Mouse (Mus musculus) limb, embryonic 11.5 days (tissue): ENCODE data around the gene Znfx1. TPM values are rescaled to one million over a fixed set of nuclear protein-coding genes. Genes with fewer than 3 reads are reported as not detected.

Experiments
- ATAC-seq: fragments of 200-750 bp; cut with Nextera tagmentation; 2 replicates; pipeline ENCODE4 v1.8.0; 2017; ENCODE audit warnings: low read depth; ENCODE audit not compliant: insufficient number of reproducible peaks, low FRiP score, low TSS enrichment
- DNase-seq: peaks from one replicate; pipeline ENCODE4 v3.0.0-alpha.2; 2015; ENCODE audit warnings: low spot score
- H3K27ac ChIP-seq: fragments of 300-500 bp; sonication (generic); replicated peaks from 2 replicates; pipeline ENCODE4 v1.5.1; 2014; ENCODE audit warnings: low read depth, mild to moderate bottlenecking, low read length
- H3K27me3 ChIP-seq: fragments of 300-500 bp; sonication (generic); 2 replicates; pipeline ENCODE4 v1.6.1; 2014; ENCODE audit warnings: mild to moderate bottlenecking, low read length, mixed read lengths; ENCODE audit not compliant: control insufficient read depth, insufficient read depth
- H3K36me3 ChIP-seq: fragments of 300-500 bp; sonication (generic); 2 replicates; pipeline ENCODE4 v1.6.1; 2014; ENCODE audit warnings: mild to moderate bottlenecking, low read length, moderate library complexity, mixed read lengths; ENCODE audit not compliant: control insufficient read depth, insufficient read depth
- H3K4me1 ChIP-seq: fragments of 300-500 bp; sonication (generic); 2 replicates; pipeline ENCODE4 v1.6.1; 2014; ENCODE audit warnings: low read length, mixed read lengths; ENCODE audit not compliant: control insufficient read depth, insufficient read depth
- H3K4me2 ChIP-seq: fragments of 300-500 bp; sonication (generic); 2 replicates; pipeline ENCODE4 v1.6.1; 2014; ENCODE audit warnings: low read depth, mild to moderate bottlenecking, moderate library complexity; ENCODE audit not compliant: severe bottlenecking
- H3K4me3 ChIP-seq: fragments of 300-500 bp; sonication (generic); 2 replicates; pipeline ENCODE4 v1.5.1; 2014; ENCODE audit warnings: low read depth, low read length
- H3K9ac ChIP-seq: fragments of 300-500 bp; sonication (generic); 2 replicates; pipeline ENCODE4 v1.6.1; 2014; ENCODE audit warnings: mild to moderate bottlenecking, low read length
- H3K9me3 ChIP-seq: fragments of 300-500 bp; sonication (generic); 2 replicates; pipeline ENCODE4 v1.6.1; 2016; ENCODE audit warnings: low read length; ENCODE audit not compliant: control insufficient read depth
- WGBS: fragments of 180-500 bp; shearing (Covaris S2); extraction: QIAGEN DNeasy Blood & Tissue Kit; methylation state at CpG from one replicate; pipeline ENCODE4 v1.1.7; 2014; 5-methylcytosine and 5-hydroxymethylcytosine counted together
- polyA plus RNA-seq: library from polyadenylated mRNA; unstranded; fragments of >200 nt; fragmentation: Nextera tagmentation; extraction: Ambion mirVana; gene quantifications from 2 replicates; pipeline ENCODE4 v1.2.1, GENCODE M21; 2014

The Znfx1 gene
- 4.7 and 5.6 TPM in 2 replicates for polyA plus RNA-seq

GRCm38 (mm10) chr2:167062965-167063880 lies at the start of gene Znfx1:
Znfx1 (minus strand) TSS chr2:167063015.
- under 1% methylated on average over 56 of the region's 57 CpGs for WGBS
- peaks cover 20% of the 10 kb centered on the region for H3K4me1 ChIP-seq
- H3K9me3 ChIP-seq = no peaks in the 10 kb centered on the region
- peak within 1 kb of the TSS; percentile 60 for H3K4me2 ChIP-seq
- H3K9ac ChIP-seq = peak within 1 kb of the TSS; percentile 88
- peaks cover 16% of the 10 kb centered on the region for H3K36me3 ChIP-seq
- H3K27me3 ChIP-seq = no peaks in the 10 kb centered on the region
- peak within 1 kb of the TSS; percentile 83 for H3K27ac ChIP-seq
- peak within 1 kb of the TSS; percentile 62 for H3K4me3 ChIP-seq
- DNase-seq = peak; percentile 98
- ATAC-seq = peak; percentile 93

- Histone ChIP-seq H3K4me3 (no peak overlapping the region), H3K27ac (no peak overlapping the region), H3K4me1 (no peaks in the 10 kb centered on the region), H3K27me3 (no peaks in the 10 kb centered on the region), H3K36me3 (no peaks in the 10 kb centered on the region), H3K4me2 (no peak overlapping the region), H3K9me3 (no peaks in the 10 kb centered on the region), H3K9ac (no peak overlapping the region)
- ATAC-seq (peak; percentile 42; the same call in 1 of the 2 replicates), DNase-seq (peak; percentile 41)
- WGBS = 39% methylated on average over 7 of the region's 7 CpGs
Observed at GRCm38 (mm10) chr2:167112259-167112658, 49.4 kb upstream of the Znfx1 start.

GRCm38 (mm10) chr2:167109506-167109905 lies 46.7 kb upstream of the Znfx1 start:
- Histone ChIP-seq H3K27ac (no peak overlapping the region), H3K9ac (no peak overlapping the region), H3K36me3 (no peaks in the 10 kb centered on the region), H3K4me2 (no peak overlapping the region), H3K9me3 (peaks cover 3% of the 10 kb centered on the region), H3K4me3 (no peak overlapping the region), H3K27me3 (no peaks in the 10 kb centered on the region), H3K4me1 (no peaks in the 10 kb centered on the region)
- DNase-seq = no peak
- ATAC-seq = no peak
- WGBS = 80% methylated on average over 8 of the region's 8 CpGs

GRCm38 (mm10) chr2:167103546-167103945 lies 40.7 kb upstream of the Znfx1 start:
- ATAC-seq = no peak
- no peak overlapping the region for H3K4me2 ChIP-seq
- no peaks in the 10 kb centered on the region for H3K27me3 ChIP-seq
- no peak overlapping the region for H3K4me3 ChIP-seq
- peaks cover 3% of the 10 kb centered on the region for H3K9me3 ChIP-seq
- no peaks in the 10 kb centered on the region for H3K4me1 ChIP-seq
- no peak for DNase-seq
- WGBS = 83% methylated on average over 7 of the region's 7 CpGs
- no peaks in the 10 kb centered on the region for H3K36me3 ChIP-seq
- H3K9ac ChIP-seq = no peak overlapping the region
- no peak overlapping the region for H3K27ac ChIP-seq

GRCm38 (mm10) chr2:167101743-167102441 lies 39.1 kb upstream of the Znfx1 start:
- DNase-seq = no peak
- ATAC-seq = no peak

GRCm38 (mm10) chr2:167094688-167095087 lies 31.9 kb upstream of the Znfx1 start:
- DNase-seq = no peak
- 0 out of 2 replicates have a peak, but pooled peaks cover 2% of the 10 kb centered on the region for H3K9me3 ChIP-seq
- no peaks in the 10 kb centered on the region for H3K36me3 ChIP-seq
- no peak overlapping the region for H3K27ac ChIP-seq
- 90% methylated on average over 4 of the region's 4 CpGs for WGBS
- 0 out of 2 replicates have a peak, but pooled peaks cover 2% of the 10 kb centered on the region for H3K4me1 ChIP-seq
- no peak overlapping the region for H3K4me2 ChIP-seq
- no peak overlapping the region for H3K9ac ChIP-seq
- H3K27me3 ChIP-seq = no peaks in the 10 kb centered on the region
- H3K4me3 ChIP-seq = no peak overlapping the region
- ATAC-seq = no peak

More at GRCm38 (mm10) chr2:167101743-167102441, 39.1 kb upstream of the Znfx1 start:
- Histone ChIP-seq H3K9ac (no peak overlapping the region), H3K36me3 (no peaks in the 10 kb centered on the region), H3K27me3 (no peaks in the 10 kb centered on the region), H3K27ac (no peak overlapping the region), H3K4me2 (no peak overlapping the region), H3K9me3 (peaks cover under 1% of the 10 kb centered on the region), H3K4me1 (no peaks in the 10 kb centered on the region), H3K4me3 (no peak overlapping the region)
- 80% methylated on average over 17 of the region's 17 CpGs for whole genome bisulfite sequencing

- no peak overlapping the region for H3K4me3 ChIP-seq
- 93% methylated on average over 13 of the region's 13 CpGs for WGBS
- H3K27ac ChIP-seq = no peak overlapping the region
- H3K36me3 ChIP-seq = no peaks in the 10 kb centered on the region
- H3K4me2 ChIP-seq = no peak overlapping the region
- H3K4me1 ChIP-seq = 0 out of 2 replicates have a peak, but pooled peaks cover 2% of the 10 kb centered on the region
- 0 out of 2 replicates have a peak, but pooled peaks cover 2% of the 10 kb centered on the region for H3K9me3 ChIP-seq
- ATAC-seq (no peak), DNase-seq (no peak)
- no peak overlapping the region for H3K9ac ChIP-seq
- H3K27me3 ChIP-seq = no peaks in the 10 kb centered on the region
Observed at GRCm38 (mm10) chr2:167093171-167093900, 30.5 kb upstream of the Znfx1 start.

GRCm38 (mm10) chr2:167090271-167090670 lies 27.5 kb upstream of the Znfx1 start:
- no peak overlapping the region for H3K4me2 ChIP-seq
- 0 out of 2 replicates have a peak, but pooled peaks cover 2% of the 10 kb centered on the region for H3K9me3 ChIP-seq
- no peak overlapping the region for H3K27ac ChIP-seq
- DNase-seq (no peak), ATAC-seq (no peak)
- no peaks in the 10 kb centered on the region for H3K36me3 ChIP-seq
- no peaks in the 10 kb centered on the region for H3K27me3 ChIP-seq
- no peak overlapping the region for H3K9ac ChIP-seq
- no peak overlapping the region for H3K4me3 ChIP-seq
- WGBS = 97% methylated on average over 1 of the region's 1 CpGs
- H3K4me1 ChIP-seq = no peaks in the 10 kb centered on the region
